Mouse (Mus musculus): ENCODE measurements around the gene Mrm3.

GRCm38 (mm10) chr11:76294078-76294477 is 50.6 kb downstream of the Mrm3 start:
- TF ChIP-seq GATA1 (IDR thresholded peaks at IDR 0.05; ENCODE audit: borderline replicate concordance, low read length) (no peak), CTCF (IDR thresholded peaks at IDR 0.05; ENCODE audit: low read depth, low read length) (no peak)

Data from G1E (cell line).